Mouse (Mus musculus): ENCODE measurements around the gene Slc43a1.

- peak; percentile 20 for TF ChIP-seq CTCF (IDR thresholded peaks at IDR 0.05)
- TF ChIP-seq EP300 (IDR thresholded peaks at IDR 0.05), result no peak
Measured at GRCm38 (mm10) chr2:84840016-84840747, 1.5 kb downstream of the Slc43a1 start.

Measured in lung, postnatal 0 days (tissue).